Mouse (Mus musculus) limb, embryonic 12.5 days (tissue): ENCODE measurements at regions not wholly inside any gene's neighbourhood (a gene's known extent, or its start where the extent isn't known, plus 50 kb on each side); places are given as distances from the start of the nearest gene placed in this dataset.
A peak's percentile ranks its signal among the peaks of the same experiment; 100 is the strongest.

ENCODE experiments used
- ATAC-seq: fragments of 200-750 bp; cut with Nextera tagmentation; 2 replicates; pipeline ENCODE4 v1.8.0; 2017; ENCODE audit warnings: low read depth, moderate TSS enrichment; ENCODE audit not compliant: insufficient number of reproducible peaks, insufficient read depth, low FRiP score, low TSS enrichment
- H3K27ac ChIP-seq: fragments of 300-500 bp; sonication (generic); 2 replicates; pipeline ENCODE4 v1.5.1; 2016; ENCODE audit warnings: mild to moderate bottlenecking, moderate library complexity
- H3K27me3 ChIP-seq: fragments of 300-500 bp; sonication (generic); 2 replicates; pipeline ENCODE4 v1.6.1; 2016; ENCODE audit warnings: mild to moderate bottlenecking, moderate library complexity
- H3K36me3 ChIP-seq: fragments of 300-500 bp; sonication (generic); 2 replicates; pipeline ENCODE4 v1.6.1; 2016; ENCODE audit warnings: mild to moderate bottlenecking, moderate library complexity
- H3K4me1 ChIP-seq: fragments of 300-500 bp; sonication (generic); replicated peaks from 2 replicates; pipeline ENCODE4 v1.6.1; 2016
- H3K4me2 ChIP-seq: fragments of 300-500 bp; sonication (generic); 2 replicates; pipeline ENCODE4 v1.6.1; 2016; ENCODE audit warnings: mild to moderate bottlenecking, moderate library complexity
- H3K4me3 ChIP-seq: fragments of 300-500 bp; sonication (generic); replicated peaks from 2 replicates; pipeline ENCODE4 v1.5.1; 2016; ENCODE audit warnings: mild to moderate bottlenecking
- H3K9ac ChIP-seq: fragments of 300-500 bp; sonication (generic); replicated peaks from 2 replicates; pipeline ENCODE4 v1.6.1; 2016; ENCODE audit warnings: mild to moderate bottlenecking, moderate library complexity
- H3K9me3 ChIP-seq: fragments of 300-500 bp; sonication (generic); 2 replicates; pipeline ENCODE4 v1.6.1; 2016; ENCODE audit warnings: mild to moderate bottlenecking, moderate library complexity
- WGBS: fragments of 180-500 bp; shearing (Covaris S2); methylation state at CpG from one replicate; pipeline ENCODE4 v1.1.7; 2016; 5-methylcytosine and 5-hydroxymethylcytosine counted together

DNA sequence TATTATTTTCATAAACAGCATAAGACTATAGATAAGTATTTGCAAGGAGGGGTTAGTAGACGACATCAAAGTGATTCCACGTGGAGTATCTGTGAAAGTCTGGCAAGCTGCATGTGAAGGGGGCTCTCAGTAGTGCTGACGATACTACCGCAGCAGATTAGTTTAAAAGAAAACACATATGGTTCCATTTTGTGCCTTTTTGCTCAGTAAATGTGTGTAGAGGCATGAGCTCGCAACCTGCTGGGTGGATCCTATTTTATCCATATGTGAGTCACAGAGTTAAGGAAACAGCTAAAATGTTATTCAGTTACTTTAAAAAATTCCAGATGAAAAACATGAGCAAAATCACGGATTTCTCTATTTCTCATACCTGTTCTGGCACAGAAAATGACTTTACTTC lies 325.4 kb downstream of the Tfec start:
- whole genome bisulfite sequencing: 17% methylated on average over 6 of the region's 6 CpGs
- peaks cover 7% of the 10 kb centered on the region; the same call in 1 of the 2 replicates for H3K4me1 ChIP-seq
- H3K9ac ChIP-seq: no peak overlapping the region
- H3K27me3 ChIP-seq: no peaks in the 10 kb centered on the region
- no peak overlapping the region for H3K27ac ChIP-seq
- no peaks in the 10 kb centered on the region for H3K9me3 ChIP-seq
- no peak overlapping the region for H3K4me3 ChIP-seq
- no peaks in the 10 kb centered on the region for H3K36me3 ChIP-seq
- no peak for ATAC-seq
- H3K4me2 ChIP-seq: no peak overlapping the region

DNA sequence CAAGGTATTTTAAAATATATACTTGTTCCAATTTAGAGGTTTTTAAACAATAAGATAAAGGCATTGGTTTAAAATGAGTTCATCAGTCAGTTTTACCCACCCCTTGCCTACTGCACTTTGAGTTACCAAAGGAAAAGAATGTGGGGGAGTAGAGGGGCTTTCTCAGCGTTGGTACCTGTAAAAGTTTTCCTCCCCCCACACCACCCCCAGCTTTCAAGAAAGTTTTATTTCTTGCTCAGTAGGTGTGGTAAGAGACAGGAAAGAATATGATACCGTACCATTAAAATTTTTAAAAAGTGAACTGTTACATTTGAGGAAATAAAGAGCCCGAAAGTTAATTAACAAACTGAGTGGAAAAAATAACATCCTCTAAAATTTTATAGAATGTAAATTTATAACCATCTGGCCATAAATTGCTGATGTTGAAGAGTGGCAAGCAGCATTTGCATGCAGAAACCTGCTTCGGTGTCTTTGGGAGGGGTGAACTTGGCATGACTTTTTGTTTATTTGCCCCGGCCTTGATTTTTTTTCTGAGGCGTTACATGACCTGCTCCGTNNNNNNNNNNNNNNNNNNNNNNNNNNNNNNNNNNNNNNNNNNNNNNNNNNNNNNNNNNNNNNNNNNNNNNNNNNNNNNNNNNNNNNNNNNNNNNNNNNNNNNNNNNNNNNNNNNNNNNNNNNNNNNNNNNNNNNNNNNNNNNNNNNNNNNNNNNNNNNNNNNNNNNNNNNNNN lies 346.1 kb downstream of the Tfec start:
- ATAC-seq: peak; percentile 87
- H3K4me2 ChIP-seq: no peak overlapping the region
- no peaks in the 10 kb centered on the region for H3K27me3 ChIP-seq
- H3K4me1 ChIP-seq: peaks cover 38% of the 10 kb centered on the region
- H3K9ac ChIP-seq: no peak overlapping the region
- no peak overlapping the region for H3K4me3 ChIP-seq
- no peaks in the 10 kb centered on the region for H3K9me3 ChIP-seq
- H3K27ac ChIP-seq: peak overlapping the region; percentile 79
- WGBS: 15% methylated on average over 7 of the region's 7 CpGs
- no peaks in the 10 kb centered on the region for H3K36me3 ChIP-seq

DNA sequence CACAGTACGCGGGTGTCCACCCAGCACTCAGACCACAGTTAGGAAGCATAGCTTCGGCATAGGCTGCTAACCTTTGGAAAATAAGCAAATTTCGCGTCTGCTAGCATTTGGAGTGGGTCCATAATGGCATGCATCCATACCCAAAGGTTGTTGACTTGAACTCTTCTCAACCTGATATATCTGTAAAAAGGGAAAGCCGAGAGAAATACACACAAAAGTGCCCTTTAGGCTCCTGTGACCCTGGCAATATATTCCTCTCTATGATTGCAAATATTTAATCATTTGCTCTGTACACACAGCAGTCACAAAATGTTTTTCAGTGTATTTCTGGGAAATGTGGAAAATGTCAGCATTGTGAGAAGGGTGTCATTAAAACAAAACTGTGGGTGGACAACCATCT lies 347.1 kb downstream of the Tfec start:
- Histone ChIP-seq H3K9ac (no peak overlapping the region), H3K4me2 (no peak overlapping the region), H3K4me1 (peaks cover 38% of the 10 kb centered on the region), H3K9me3 (no peaks in the 10 kb centered on the region), H3K27me3 (no peaks in the 10 kb centered on the region), H3K36me3 (no peaks in the 10 kb centered on the region), H3K27ac (peak overlapping the region; percentile 54; the same call in 1 of the 2 replicates), H3K4me3 (no peak overlapping the region)
- 84% methylated on average over 6 of the region's 6 CpGs for WGBS
- ATAC-seq: no peak

DNA sequence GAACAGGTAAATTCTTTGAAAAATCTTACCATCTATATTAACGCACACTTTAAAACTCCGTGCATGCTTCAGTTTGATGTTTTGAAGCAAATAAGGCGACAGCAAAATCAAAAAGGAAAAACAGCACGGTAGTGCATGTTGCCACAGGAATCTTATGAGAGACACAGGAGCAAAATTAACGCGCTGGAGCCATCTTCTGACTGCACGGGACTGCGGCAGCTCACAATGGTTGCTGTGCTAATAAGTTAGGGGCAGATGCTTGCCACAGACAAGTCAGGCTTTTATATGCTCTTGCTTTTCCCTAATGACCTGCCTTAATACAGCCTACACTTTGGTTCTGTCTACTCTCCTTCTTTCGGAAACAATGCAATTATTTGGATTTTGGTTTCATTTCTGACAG lies 347.8 kb downstream of the Tfec start:
- H3K4me2 ChIP-seq: no peak overlapping the region
- H3K27ac ChIP-seq: no peak overlapping the region
- WGBS: 69% methylated on average over 9 of the region's 9 CpGs
- no peak overlapping the region for H3K4me3 ChIP-seq
- H3K4me1 ChIP-seq: peaks cover 38% of the 10 kb centered on the region
- no peak for ATAC-seq
- H3K9me3 ChIP-seq: no peaks in the 10 kb centered on the region
- H3K9ac ChIP-seq: no peak overlapping the region
- H3K36me3 ChIP-seq: no peaks in the 10 kb centered on the region
- H3K27me3 ChIP-seq: no peaks in the 10 kb centered on the region

DNA sequence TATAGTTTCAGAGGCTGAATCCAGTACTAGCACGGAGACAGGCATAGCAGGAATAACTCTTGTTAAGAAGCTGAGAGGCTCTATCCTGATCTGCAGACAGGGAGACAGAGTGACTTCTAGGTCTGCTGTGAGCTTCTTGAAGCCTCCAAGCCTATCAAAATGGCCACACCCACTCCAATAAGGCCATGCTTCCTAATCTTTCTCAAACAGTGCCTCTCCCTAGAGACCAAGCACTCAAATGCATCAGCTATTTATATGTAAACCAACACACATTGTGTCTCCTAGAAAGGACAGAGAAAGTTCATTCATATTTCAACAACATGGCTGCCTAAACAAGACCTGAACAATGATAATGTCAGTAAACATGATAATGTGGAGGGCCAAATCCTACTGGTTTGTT lies 384.2 kb downstream of the Tfec start:
- Histone ChIP-seq H3K9ac (no peak overlapping the region), H3K4me1 (no peaks in the 10 kb centered on the region), H3K4me3 (no peak overlapping the region), H3K36me3 (no peaks in the 10 kb centered on the region), H3K27me3 (no peaks in the 10 kb centered on the region), H3K9me3 (peaks cover 5% of the 10 kb centered on the region; the same call in 1 of the 2 replicates), H3K27ac (no peak overlapping the region), H3K4me2 (no peak overlapping the region)
- 64% methylated on average over 1 of the region's 1 CpGs for WGBS
- no peak for ATAC-seq

DNA sequence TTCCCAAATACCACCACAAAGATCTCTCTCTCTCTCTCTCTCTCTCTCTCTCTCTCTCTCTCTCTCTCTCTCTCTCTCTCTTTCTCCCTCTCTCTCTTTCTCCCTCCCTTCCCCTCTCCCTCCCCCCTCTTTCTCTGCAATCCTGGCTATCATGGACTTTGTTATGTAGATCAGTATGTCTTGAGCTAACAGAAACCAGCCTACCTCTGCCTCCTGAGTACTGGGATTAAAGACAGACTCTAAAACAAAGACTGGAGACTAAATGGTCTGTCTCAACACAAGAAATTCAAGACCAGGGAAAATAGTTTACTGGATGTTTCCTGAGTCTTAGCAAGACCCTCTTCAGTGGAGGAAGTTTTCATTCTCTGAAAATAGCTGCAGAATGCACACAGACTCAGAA lies 384.7 kb downstream of the Tfec start:
- no peaks in the 10 kb centered on the region for H3K27me3 ChIP-seq
- H3K27ac ChIP-seq: no peak overlapping the region
- no peaks in the 10 kb centered on the region for H3K36me3 ChIP-seq
- no peak overlapping the region for H3K9ac ChIP-seq
- H3K9me3 ChIP-seq: peaks cover 5% of the 10 kb centered on the region; the same call in 1 of the 2 replicates
- H3K4me1 ChIP-seq: no peaks in the 10 kb centered on the region
- no peak overlapping the region for H3K4me2 ChIP-seq
- no peak for ATAC-seq
- H3K4me3 ChIP-seq: no peak overlapping the region

DNA sequence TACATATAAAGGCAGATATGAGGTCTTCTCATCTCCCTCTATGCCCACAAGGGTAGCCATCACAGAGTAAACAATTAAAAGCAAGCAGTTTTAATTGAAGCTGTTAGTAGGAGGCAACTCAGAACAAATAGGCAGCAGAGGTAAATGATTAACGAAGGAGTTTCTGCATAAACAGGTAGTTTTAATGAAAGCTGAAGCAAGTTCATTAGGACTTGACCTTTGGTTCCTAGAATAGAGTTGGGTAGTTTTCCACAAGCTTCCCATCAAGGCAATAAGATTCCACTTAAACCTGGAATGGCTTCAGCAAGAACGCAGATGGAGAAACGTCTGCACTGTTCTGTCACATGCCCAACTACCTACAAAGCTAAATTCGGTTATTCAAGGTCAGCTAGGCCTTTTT lies 394.4 kb downstream of the Tfec start:
- ATAC-seq: no peak
- 77% methylated on average over 4 of the region's 4 CpGs for WGBS
- Histone ChIP-seq H3K27ac (no peak overlapping the region), H3K4me3 (no peak overlapping the region), H3K36me3 (no peaks in the 10 kb centered on the region), H3K9me3 (peaks cover 5% of the 10 kb centered on the region; the same call in 1 of the 2 replicates), H3K4me2 (no peak overlapping the region), H3K9ac (no peak overlapping the region), H3K27me3 (no peaks in the 10 kb centered on the region), H3K4me1 (no peaks in the 10 kb centered on the region)

DNA sequence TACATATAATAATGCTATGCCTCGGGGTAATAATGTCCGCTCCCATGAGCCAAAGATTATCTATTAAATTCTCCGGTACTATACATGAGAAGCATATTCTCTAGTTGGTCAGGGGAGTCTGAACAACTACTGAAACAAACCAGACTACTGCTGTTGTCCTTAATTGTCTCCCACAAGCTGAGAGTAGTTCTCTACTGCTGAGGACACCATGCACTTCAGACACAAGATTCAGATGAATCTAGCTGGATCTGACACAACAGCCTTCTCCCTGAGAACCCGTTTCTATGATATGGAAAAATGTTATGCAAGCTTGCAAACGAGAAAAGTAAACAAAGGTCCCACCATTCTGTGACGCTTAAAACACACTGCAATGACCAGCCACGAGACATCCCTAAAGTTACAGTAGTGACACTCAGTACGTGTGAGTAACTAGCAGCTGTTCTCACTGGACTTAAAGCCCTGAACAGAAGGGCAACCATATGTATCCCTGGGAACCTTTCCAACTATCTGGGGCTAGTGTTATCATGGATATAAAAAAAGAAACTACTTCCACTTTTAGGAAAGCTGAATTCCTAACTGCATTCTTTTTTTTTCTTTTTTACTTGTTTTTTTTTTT lies 411.1 kb downstream of the Tfec start:
- peak overlapping the region; percentile 41; the same call in 1 of the 2 replicates for H3K27ac ChIP-seq
- WGBS: 81% methylated on average over 8 of the region's 8 CpGs

DNA sequence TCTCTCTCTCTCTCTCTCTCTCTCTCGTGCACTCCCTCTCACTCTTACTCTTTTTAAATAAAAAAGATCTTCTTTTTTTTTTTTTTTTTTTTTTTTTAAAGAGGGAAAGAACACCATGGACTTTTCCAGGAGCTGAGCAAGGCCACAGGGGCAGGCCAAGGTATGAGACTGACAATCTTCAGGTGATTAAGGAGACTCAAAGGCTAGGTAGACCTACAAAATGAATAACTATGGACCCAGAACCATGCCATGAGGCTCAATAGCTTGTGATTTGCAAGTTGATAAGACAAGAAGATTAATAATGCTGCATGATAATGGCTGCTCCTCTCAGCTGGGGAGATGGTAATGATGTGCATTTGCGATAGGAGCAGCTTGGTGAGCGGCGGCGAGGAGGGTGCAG lies 414.9 kb downstream of the Tfec start:
- no peak for ATAC-seq
- Histone ChIP-seq H3K9ac (no peak overlapping the region), H3K36me3 (no peaks in the 10 kb centered on the region), H3K4me3 (no peak overlapping the region), H3K27me3 (no peaks in the 10 kb centered on the region), H3K27ac (no peak overlapping the region), H3K9me3 (no peaks in the 10 kb centered on the region), H3K4me2 (no peak overlapping the region), H3K4me1 (no peaks in the 10 kb centered on the region)
- 69% methylated on average over 5 of the region's 5 CpGs for WGBS

More for the DNA sequence above, 411.1 kb downstream of the Tfec start:
- no peaks in the 10 kb centered on the region for H3K9me3 ChIP-seq
- no peak overlapping the region for H3K4me3 ChIP-seq
- no peak overlapping the region for H3K4me2 ChIP-seq
- no peaks in the 10 kb centered on the region for H3K4me1 ChIP-seq
- no peaks in the 10 kb centered on the region for H3K27me3 ChIP-seq
- no peak for ATAC-seq
- no peak overlapping the region for H3K9ac ChIP-seq
- H3K36me3 ChIP-seq: no peaks in the 10 kb centered on the region

DNA sequence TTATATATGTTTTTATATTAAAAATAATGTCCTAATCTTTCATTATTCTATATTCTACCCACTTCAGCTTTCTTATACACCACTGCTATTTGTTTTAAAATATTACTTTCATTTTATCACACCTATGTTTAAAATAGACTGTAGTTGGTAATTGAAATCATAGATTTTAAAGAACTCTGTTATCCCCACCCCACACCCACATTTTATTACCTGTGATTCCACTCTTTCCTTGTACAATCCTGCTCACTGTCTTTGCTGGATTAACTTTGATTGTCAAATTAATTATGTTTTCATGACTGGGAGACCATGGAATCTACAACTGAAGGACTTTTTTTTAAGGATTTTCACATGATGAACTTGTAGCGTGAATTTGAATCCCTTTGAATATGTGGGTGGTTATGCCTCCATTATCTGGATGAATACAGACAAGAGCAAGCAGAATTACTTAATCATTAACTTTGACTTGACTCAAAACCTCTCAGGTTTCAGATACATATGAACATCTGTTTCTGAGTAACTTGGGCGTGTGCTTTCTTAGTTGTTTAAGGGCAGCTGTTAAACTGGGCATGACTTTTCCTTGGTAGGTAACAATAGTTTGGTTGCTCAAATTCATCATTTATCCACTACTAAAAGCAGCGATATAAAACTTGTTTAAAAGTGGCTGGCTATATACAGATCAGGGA lies 429.4 kb downstream of the Tfec start:
- Histone ChIP-seq H3K4me2 (no peak overlapping the region), H3K4me1 (no peaks in the 10 kb centered on the region), H3K9ac (no peak overlapping the region), H3K27ac (no peak overlapping the region), H3K4me3 (no peak overlapping the region), H3K27me3 (no peaks in the 10 kb centered on the region), H3K36me3 (no peaks in the 10 kb centered on the region), H3K9me3 (no peaks in the 10 kb centered on the region)
- no peak for ATAC-seq
- 68% methylated on average over 3 of the region's 3 CpGs for WGBS

DNA sequence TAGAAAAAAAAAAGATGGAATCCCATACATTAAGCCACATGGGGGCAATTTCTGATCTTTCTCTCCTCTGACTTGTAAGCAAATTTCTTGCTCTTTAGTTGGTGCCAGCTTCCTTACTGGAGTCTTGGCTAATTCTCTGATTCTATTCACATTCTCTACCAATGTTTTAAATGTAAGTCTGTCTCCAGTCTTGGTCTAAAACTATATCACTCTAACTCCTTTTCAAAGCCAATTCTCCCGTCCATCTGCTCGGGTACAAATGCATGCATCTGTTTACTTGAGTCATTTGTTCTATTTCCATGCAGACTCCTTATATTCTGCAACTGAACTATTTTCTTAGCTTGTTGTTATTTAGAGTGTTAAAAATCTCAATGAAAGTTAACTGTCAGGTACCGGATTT lies 440.0 kb downstream of the Tfec start:
- H3K27ac ChIP-seq: no peak overlapping the region
- no peaks in the 10 kb centered on the region for H3K9me3 ChIP-seq
- WGBS: 57% methylated on average over 3 of the region's 3 CpGs
- no peaks in the 10 kb centered on the region for H3K4me1 ChIP-seq
- no peaks in the 10 kb centered on the region for H3K27me3 ChIP-seq
- H3K4me2 ChIP-seq: no peak overlapping the region
- no peaks in the 10 kb centered on the region for H3K36me3 ChIP-seq
- no peak overlapping the region for H3K4me3 ChIP-seq
- no peak for ATAC-seq
- H3K9ac ChIP-seq: no peak overlapping the region
